Mouse (Mus musculus) urinary bladder, postnatal 4 days (tissue): ENCODE measurements at regions not wholly inside any gene's neighbourhood (a gene's known extent, or its start where the extent isn't known, plus 50 kb on each side); places are given as distances from the start of the nearest gene placed in this dataset.
"Not testable (repeated sequence)": the region's sequence is repeated elsewhere in the genome, so short reads cannot be mapped to it uniquely, and the experiment has no call there.

Experiments used
- DNase-seq, 2 experiments: peaks; one replicate each; pipeline ENCODE4 v3.0.0; 2021 to 2022; ENCODE audit warnings: low spot score in 2 of 2

- DNase-seq, result no peak
Observed at GRCm38 (mm10) chrX:70871209-70871608, 178.8 kb upstream of the Mamld1 start.

DNA sequence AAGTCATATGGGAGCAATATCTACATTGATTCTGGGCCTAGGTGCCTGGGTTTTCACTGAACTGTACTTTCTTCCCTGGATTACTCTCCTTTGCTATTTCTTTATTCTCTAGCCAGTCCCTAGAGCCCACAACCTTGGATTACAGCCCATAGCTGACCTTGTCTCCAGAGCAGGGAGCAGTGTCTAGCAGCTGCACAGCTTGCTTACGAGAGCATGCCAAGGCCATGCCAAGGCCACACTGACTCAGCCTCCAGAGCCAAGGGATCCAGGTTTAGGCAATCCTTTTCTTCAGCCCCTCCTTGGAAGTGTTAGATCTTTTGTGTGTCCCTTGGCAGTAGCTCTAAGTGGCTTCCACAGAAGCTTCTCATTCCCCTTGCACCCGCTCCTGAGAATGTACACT lies 168.7 kb upstream of the Mamld1 start:
- DNase-seq, result peak in 1 of 2 experiments; percentile 23

DNA sequence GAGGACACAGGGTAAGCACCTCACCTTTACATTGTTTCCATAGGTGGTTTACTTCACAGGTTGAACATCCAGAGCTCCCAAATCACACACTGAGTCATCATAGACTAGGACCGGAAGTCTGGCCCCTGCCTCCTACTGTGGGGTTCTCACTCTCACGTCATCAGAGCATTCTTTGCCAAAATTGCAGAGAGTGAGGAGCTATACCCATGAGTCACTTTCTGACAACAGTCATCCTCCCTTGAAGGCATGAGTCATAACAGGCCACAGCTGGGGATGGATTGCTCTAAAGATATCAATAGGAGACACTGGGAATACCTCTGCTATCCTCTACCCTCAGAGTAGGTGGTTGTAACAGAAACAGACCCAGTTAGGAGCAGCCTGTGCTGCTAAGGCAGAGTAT lies 166.6 kb upstream of the Mamld1 start:
- DNase-seq, result no peak

DNA sequence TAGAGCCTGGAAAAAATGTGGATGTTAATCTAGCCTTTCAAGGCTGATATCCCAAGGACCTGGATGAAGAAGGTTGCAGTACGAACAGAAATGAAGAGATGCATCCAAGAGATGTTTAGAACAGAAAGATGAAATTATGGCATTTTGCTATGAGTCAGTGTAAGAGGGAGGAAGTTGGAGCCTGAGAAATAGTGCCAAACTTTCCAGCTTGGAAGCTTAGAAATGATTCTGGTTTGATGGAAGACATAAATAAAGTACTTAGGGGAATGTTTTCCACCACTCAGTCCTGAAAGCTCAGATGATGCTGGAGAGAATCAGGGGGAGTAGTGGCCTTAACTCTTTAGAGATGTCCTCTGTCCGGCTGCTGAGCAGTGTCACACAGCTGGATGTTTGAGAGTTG lies 155.5 kb upstream of the Mamld1 start:
- no peak for DNase-seq

DNA sequence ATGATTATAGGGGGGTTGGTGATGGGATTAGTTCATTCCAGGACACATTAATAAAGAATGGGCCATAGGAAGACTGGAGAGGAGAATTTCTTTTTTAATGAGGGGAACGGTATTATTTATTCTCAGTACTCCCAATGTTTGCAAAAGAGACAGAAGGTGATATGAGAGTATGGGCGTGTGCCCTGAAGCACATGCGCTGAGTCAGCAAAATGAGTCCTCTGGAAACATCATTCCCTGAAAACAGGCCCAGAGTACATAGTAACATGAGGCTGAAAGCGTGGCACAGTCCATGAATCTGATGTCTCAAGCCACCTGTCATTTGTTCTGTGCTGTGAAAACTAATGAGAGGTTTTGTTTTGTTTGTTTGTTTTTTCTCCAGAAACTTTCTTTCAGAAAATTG lies 154.5 kb upstream of the Mamld1 start:
- no peak for DNase-seq

DNA sequence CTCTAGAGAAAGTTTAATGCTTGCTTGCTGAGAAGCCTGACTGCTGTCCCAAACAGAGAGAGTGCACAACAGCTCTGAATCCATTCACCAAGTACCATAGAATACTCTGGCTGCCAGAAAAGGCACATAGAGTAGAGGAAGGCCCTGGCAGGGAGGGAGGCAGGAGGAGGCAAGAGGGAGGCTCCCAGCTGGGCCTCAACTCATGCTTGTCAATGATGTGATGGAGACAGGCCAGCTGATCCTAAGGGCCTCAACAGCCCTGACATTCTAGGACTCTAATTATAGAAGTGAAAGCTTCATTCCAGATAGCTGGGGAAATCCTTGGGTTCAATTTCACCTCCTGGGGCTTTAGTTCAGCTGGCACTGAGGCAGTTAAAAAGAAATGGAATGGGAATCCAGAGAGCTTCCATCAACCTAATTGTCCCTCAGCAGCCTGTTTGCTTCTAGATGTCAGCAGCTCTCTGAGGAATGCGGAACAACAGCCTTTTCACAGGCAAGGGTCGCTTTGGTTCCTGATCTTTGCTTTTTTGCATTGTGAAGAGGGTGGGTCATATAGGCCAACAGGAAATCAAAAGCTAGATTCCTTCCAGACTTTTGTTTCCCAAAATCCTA lies 152.8 kb upstream of the Mamld1 start:
- DNase-seq, result no peak

- DNase-seq, result not testable (repeated sequence)
Observed at GRCm38 (mm10) chrX:70898836-70899235, 151.2 kb upstream of the Mamld1 start.

DNA sequence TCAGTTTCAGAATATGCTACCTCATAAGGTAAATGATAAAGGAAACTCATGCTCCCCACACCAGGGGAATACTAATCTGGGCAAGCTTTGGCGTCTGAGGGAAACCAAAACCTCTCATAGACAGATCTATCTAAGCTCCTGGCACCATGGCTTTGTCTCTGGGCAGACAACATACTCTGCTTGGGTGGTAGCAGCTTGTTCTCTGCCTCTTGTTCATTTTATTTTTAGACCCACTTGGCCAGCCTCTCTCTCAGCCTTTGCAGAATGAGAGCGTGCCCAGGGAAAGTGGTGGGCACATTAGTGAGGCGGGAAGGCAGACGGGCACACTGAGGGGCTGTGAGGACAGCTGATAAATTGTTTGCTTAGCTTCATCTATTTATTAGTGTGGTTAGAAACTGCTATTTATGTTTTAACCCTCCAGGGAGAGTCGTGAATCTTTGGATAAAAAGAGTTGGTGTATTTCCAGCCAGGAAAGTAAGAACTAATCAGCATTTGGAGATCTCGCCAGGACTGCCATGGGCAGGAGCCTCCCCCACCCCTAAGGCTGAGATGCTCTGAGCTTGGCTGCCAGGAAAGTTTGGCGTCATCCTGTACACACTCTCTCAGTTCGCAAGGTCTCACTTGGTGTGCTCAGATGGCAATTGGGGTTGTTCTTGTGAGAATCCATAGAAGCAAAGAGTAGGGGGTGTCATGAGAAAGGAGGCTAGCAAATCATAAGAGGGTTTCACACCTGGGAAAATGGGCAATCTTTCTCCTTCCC lies 150.2 kb upstream of the Mamld1 start:
- no peak for DNase-seq

DNA sequence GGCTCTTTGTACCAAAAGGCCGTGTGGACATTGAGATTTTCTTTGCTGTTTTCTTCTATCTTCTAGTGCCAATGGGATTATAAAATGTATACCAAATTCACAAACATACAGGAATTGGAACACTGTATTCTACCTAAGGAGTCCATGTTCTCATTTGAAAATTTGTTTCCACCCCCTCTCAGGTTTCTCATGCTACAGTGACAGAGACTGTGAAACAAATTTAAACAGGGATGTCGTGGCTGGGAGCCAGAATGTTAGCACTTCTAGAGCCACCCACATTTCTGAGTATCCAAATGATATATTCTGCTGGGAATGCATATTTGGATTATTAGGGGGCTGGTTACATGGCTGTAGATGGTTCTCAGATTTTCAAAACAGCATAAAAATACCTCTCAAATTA lies 124.4 kb upstream of the Mamld1 start:
- no peak for DNase-seq

- no peak for DNase-seq
Observed at GRCm38 (mm10) chrX:70931944-70932343, 118.1 kb upstream of the Mamld1 start.

- DNase-seq, result no peak
Observed at GRCm38 (mm10) chrX:70945382-70945781, 104.7 kb upstream of the Mamld1 start.

- no peak for DNase-seq
Observed at GRCm38 (mm10) chrX:70946052-70946451, 104.0 kb upstream of the Mamld1 start.

DNA sequence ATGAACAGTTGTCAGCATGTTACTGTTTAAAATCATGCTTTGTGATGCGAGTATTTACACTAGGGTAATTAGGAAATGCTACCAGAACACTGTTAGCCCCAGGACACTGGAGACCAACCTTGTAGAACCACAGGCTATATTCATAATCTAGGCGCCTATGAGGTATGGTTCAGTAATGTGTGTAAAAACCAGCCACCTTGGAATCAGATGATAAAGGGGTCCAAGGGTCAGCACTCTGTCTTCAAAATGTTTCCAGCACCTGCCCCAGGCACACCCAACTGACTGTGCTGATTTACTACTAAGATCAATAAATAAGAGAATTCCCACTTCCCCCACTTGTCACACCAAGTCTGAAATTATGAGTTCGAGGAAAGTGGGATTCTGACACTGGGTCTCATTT lies 100.8 kb upstream of the Mamld1 start:
- no peak for DNase-seq

DNA sequence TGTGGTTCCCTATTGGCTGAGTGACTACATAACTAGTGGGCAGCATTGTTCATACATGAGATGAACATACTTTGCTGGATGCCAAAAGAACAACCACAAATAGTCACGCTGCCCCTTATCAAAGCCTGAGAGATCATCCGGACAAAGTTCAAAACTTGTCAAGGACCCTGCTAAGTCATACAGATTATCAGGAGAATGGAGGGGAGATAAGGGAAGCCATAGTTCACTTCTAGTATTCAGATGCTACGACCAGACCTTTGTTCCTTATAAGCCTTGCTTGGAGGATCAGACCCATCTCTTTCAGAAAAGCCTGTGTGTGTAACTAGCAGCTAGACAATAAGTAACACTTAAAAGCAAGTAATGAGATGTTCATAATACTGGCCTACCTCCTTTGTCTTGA lies 97.0 kb upstream of the Mamld1 start:
- no peak for DNase-seq
